In genomic region chr9:61945973-61946611, GRCm38 (mm10) we compare ENCODE assay signal across 8 mouse cellular contexts. TPM values are rescaled to one million over a fixed set of nuclear protein-coding genes. Genes with fewer than 3 reads are reported as not detected.
DNase-seq lines count a peak whose midpoint lies in the region; ATAC-seq and TF ChIP-seq lines count a peak whose summit lies in the region.

No protein-coding gene starts in this region.

- H3K4me2 ChIP-seq in intestine, embryonic 16.5 days (ENCODE audit: low read depth, low read length), result peak overlapping the region; percentile 95
- peak overlapping the region; percentile 100 for H3K4me2 ChIP-seq in lung, postnatal 0 days (replicated peaks; ENCODE audit: low read depth, low read length)
- peak overlapping the region; percentile 93 for H3K4me2 ChIP-seq in stomach, embryonic 16.5 days (ENCODE audit: low read depth, low read length)

- H3K36me3 ChIP-seq in intestine, embryonic 16.5 days (ENCODE audit: control insufficient read depth, insufficient read depth, low read length), result peaks cover 3% of the 10 kb centered on the region; the same call in 1 of the 2 replicates
- H3K36me3 ChIP-seq in lung, postnatal 0 days (ENCODE audit: insufficient read depth, low read length), result no peaks in the 10 kb centered on the region
- H3K36me3 ChIP-seq in stomach, embryonic 16.5 days (ENCODE audit: control insufficient read depth, insufficient read depth, low read length), result peaks cover 10% of the 10 kb centered on the region; the same call in 1 of the 2 replicates

- intact Hi-C loops in gastrocnemius, adult 2 months (cut with DNase I), result loop anchor here (2.0 kb wide), 1 partner anchor 31 kb away; the partner anchor contains the start of gene Rplp1
- intact Hi-C loops in gastrocnemius, postnatal 36 days (cut with DNase I), result loop anchor here (5.0 kb wide), 1 partner anchor 41 kb away; no protein-coding TSS in a partner anchor
- intact Hi-C loops in left cerebral cortex, postnatal 10 days (cut with DNase I), result loop anchor here (10.0 kb wide), 1 partner anchor 609 kb away; no protein-coding TSS in a partner anchor

- H3K9me3 ChIP-seq in intestine, embryonic 16.5 days (ENCODE audit: control insufficient read depth, low read length), result no peaks in the 10 kb centered on the region
- no peaks in the 10 kb centered on the region for H3K9me3 ChIP-seq in lung, postnatal 0 days (ENCODE audit: low read length)
- H3K9me3 ChIP-seq in stomach, embryonic 16.5 days (replicated peaks; ENCODE audit: control insufficient read depth, low read length), result no peaks in the 10 kb centered on the region

- H3K4me1 ChIP-seq in embryonic fibroblast, embryonic 13.5 days (ENCODE audit: control insufficient read depth, insufficient read depth, low read length), result no peaks in the 10 kb centered on the region
- peaks cover 6% of the 10 kb centered on the region for H3K4me1 ChIP-seq in intestine, embryonic 16.5 days (ENCODE audit: control insufficient read depth, insufficient read depth, low read length)
- H3K4me1 ChIP-seq in lung, postnatal 0 days (ENCODE audit: insufficient read depth, low read depth, low read length), result peaks cover 8% of the 10 kb centered on the region; the same call in 1 of the 2 replicates
- peaks cover 14% of the 10 kb centered on the region; the same call in 1 of the 2 replicates for H3K4me1 ChIP-seq in stomach, embryonic 16.5 days (ENCODE audit: control insufficient read depth, insufficient read depth, low read length)

- under 1% methylated on average over 37 of the region's 38 CpGs for WGBS in intestine, embryonic 16.5 days
- under 1% methylated on average over 28 of the region's 38 CpGs for WGBS in lung, postnatal 0 days
- WGBS in stomach, embryonic 16.5 days, result 0% methylated on average over 38 of the region's 38 CpGs

- no peak for TF ChIP-seq CTCF in gastrocnemius, adult 2 months (IDR thresholded peaks at IDR 0.05)
- TF ChIP-seq CTCF in embryonic fibroblast, embryonic 13.5 days (IDR thresholded peaks at IDR 0.05; ENCODE audit: borderline replicate concordance, insufficient read depth, low read length), result no peak
- no peak for TF ChIP-seq CTCF in lung, postnatal 0 days (IDR thresholded peaks at IDR 0.05)

- peak overlapping the region; percentile 86 for H3K9ac ChIP-seq in intestine, embryonic 16.5 days (ENCODE audit: low read depth, low read length)
- H3K9ac ChIP-seq in lung, postnatal 0 days (replicated peaks; ENCODE audit: low read depth), result peak overlapping the region; percentile 34; the same call in 1 of the 2 replicates
- peak overlapping the region; percentile 84 for H3K9ac ChIP-seq in stomach, embryonic 16.5 days (ENCODE audit: low read length)

- H3K27ac ChIP-seq in gastrocnemius, adult 2 months, result peak overlapping the region; percentile 51
- peak overlapping the region; percentile 24; the same call in 1 of the 2 replicates for H3K27ac ChIP-seq in embryonic fibroblast, embryonic 13.5 days (ENCODE audit: insufficient read depth, low read length)
- peak overlapping the region; percentile 86 for H3K27ac ChIP-seq in intestine, embryonic 16.5 days (ENCODE audit: low read length)
- H3K27ac ChIP-seq in lung, postnatal 0 days (ENCODE audit: low read length), result no peak overlapping the region
- H3K27ac ChIP-seq in stomach, embryonic 16.5 days (ENCODE audit: low read length), result peak overlapping the region; percentile 81

- H3K4me3 ChIP-seq in gastrocnemius, adult 2 months, result peak overlapping the region; percentile 85
- H3K4me3 ChIP-seq in embryonic fibroblast, embryonic 13.5 days (ENCODE audit: insufficient read depth, low read length), result peak overlapping the region; percentile 81
- H3K4me3 ChIP-seq in intestine, embryonic 16.5 days (ENCODE audit: low read length), result peak overlapping the region; percentile 90
- peak overlapping the region; percentile 62 for H3K4me3 ChIP-seq in lung, postnatal 0 days (ENCODE audit: low read depth, low read length)
- H3K4me3 ChIP-seq in stomach, embryonic 16.5 days (replicated peaks; ENCODE audit: low read length), result peak overlapping the region; percentile 89

- peak; percentile 81 for ATAC-seq in intestine, embryonic 16.5 days
- ATAC-seq in lung, postnatal 0 days, result peak; percentile 51
- peak; percentile 60 for ATAC-seq in stomach, embryonic 16.5 days (ENCODE audit: insufficient read depth, low FRiP score)

- TF ChIP-seq EP300 in lung, postnatal 0 days (IDR thresholded peaks at IDR 0.05), result no peak

- peak; percentile 39 for DNase-seq in gastrocnemius, adult 2 months
- DNase-seq in gastrocnemius, postnatal 36 days, result no peak
- peak; percentile 85 for DNase-seq in ES-CJ7 (ENCODE audit: low read depth, low spot score)
- DNase-seq in lung, postnatal 0 days (ENCODE audit: low spot score), result peak; percentile 62
- DNase-seq in left cerebral cortex, postnatal 10 days (ENCODE audit: extremely low spot score in 1 of 2, low spot score in 2 of 2), result no peak

- no peak for TF ChIP-seq POLR2A in embryonic fibroblast, embryonic 13.5 days (IDR thresholded peaks at IDR 0.05; ENCODE audit: low read depth, low read length)

- no peaks in the 10 kb centered on the region for H3K27me3 ChIP-seq in intestine, embryonic 16.5 days (replicated peaks; ENCODE audit: control insufficient read depth, insufficient read depth, low read length)
- no peaks in the 10 kb centered on the region for H3K27me3 ChIP-seq in lung, postnatal 0 days (replicated peaks; ENCODE audit: insufficient read depth, low read length)
- no peaks in the 10 kb centered on the region for H3K27me3 ChIP-seq in stomach, embryonic 16.5 days (ENCODE audit: control insufficient read depth, insufficient read depth, low read length)

RNA-seq across cellular contexts. Expression of gene Kif23, which starts 0.5 kb away (rescaled TPM):
- total RNA-seq in gastrocnemius, adult 2 months (2021), result 1 to 10 TPM in 1 of 2 experiments, under 1 TPM in 1; 0.69 to 1.5 TPM
- total RNA-seq in gastrocnemius, postnatal 36 days (2021), result 1 to 10 TPM in 1 of 2 experiments, under 1 TPM in 1; 0.81 to 1.8 TPM
- 54.7 and 91.4 TPM in 2 replicates for polyA plus RNA-seq in embryonic fibroblast, embryonic 13.5 days (2011; ENCODE audit: insufficient read length, low read depth, missing spikeins)
- polyA plus RNA-seq in intestine, embryonic 16.5 days (2015; fragmentation: Nextera tagmentation; extraction: Ambion mirVana), result 80.7 and 82.8 TPM in 2 replicates
- polyA plus RNA-seq in lung, postnatal 0 days (2015; fragmentation: Nextera tagmentation; extraction: Ambion mirVana), result 7.7 and 11.0 TPM in 2 replicates
- polyA plus RNA-seq in stomach, embryonic 16.5 days (2015; fragmentation: Nextera tagmentation; extraction: Ambion mirVana), result 102 and 124 TPM in 2 replicates
- total RNA-seq in left cerebral cortex, postnatal 10 days (2021), result 1 to 10 TPM; 4.8 to 5.5 TPM

RNA-seq across cellular contexts. Expression of gene Rplp1, which starts 31.8 kb away (rescaled TPM):
- 1,000 to 10,000 TPM; 1,321 to 1,510 TPM for total RNA-seq in gastrocnemius, adult 2 months (2021)
- total RNA-seq in gastrocnemius, postnatal 36 days (2021), result 1,000 to 10,000 TPM; 1,130 to 1,294 TPM
- polyA plus RNA-seq in embryonic fibroblast, embryonic 13.5 days (2011; ENCODE audit: insufficient read length, low read depth, missing spikeins), result 3,879 and 4,235 TPM in 2 replicates
- polyA plus RNA-seq in intestine, embryonic 16.5 days (2015; fragmentation: Nextera tagmentation; extraction: Ambion mirVana), result 1,285 and 1,371 TPM in 2 replicates
- polyA plus RNA-seq in lung, postnatal 0 days (2015; fragmentation: Nextera tagmentation; extraction: Ambion mirVana), result 997 and 1,182 TPM in 2 replicates
- polyA plus RNA-seq in stomach, embryonic 16.5 days (2015; fragmentation: Nextera tagmentation; extraction: Ambion mirVana), result 1,285 and 1,334 TPM in 2 replicates
- total RNA-seq in left cerebral cortex, postnatal 10 days (2021), result 1,000 to 10,000 TPM; 1,724 to 1,730 TPM

Comparison
In these comparisons a context has a peak if more than half of its experiments do, and no peak if none do; other contexts are left out.
1. DNase-seq: peak in gastrocnemius, adult 2 months (single experiment), ES-CJ7 (single experiment) and lung, postnatal 0 days (single experiment); none in gastrocnemius, postnatal 36 days (0 of 2) and left cerebral cortex, postnatal 10 days (0 of 2).
2. H3K9ac ChIP-seq: peak in every context shown above with its lines; median percentile 86 in intestine, embryonic 16.5 days; 84 in stomach, embryonic 16.5 days; 34 in lung, postnatal 0 days.
3. Peak in every context shown above with its lines, with median percentiles within 50 percentile points of each other: H3K4me3 ChIP-seq, ATAC-seq and H3K4me2 ChIP-seq.